Mouse (Mus musculus) kidney, postnatal 0 days (tissue): ENCODE measurements around the gene Wnt10b. TPM values are rescaled to one million over a fixed set of nuclear protein-coding genes. Genes with fewer than 3 reads are reported as not detected.
A peak's percentile ranks its signal among the peaks of the same experiment; 100 is the strongest.

ENCODE experiments used
- ATAC-seq: fragments of 200-750 bp; cut with Nextera tagmentation; replicated peaks from 2 replicates; pipeline ENCODE4 v1.8.0; 2017; ENCODE audit warnings: low read depth, moderate number of reproducible peaks, moderate TSS enrichment, moderate library complexity; ENCODE audit not compliant: low FRiP score
- DNase-seq: peaks from one replicate; pipeline ENCODE4 v3.0.0-alpha.2; 2016; ENCODE audit warnings: low spot score
- H3K27ac ChIP-seq: fragments of 300-500 bp; sonication (generic); 2 replicates; pipeline ENCODE4 v1.5.1; 2014; ENCODE audit warnings: mild to moderate bottlenecking
- H3K27me3 ChIP-seq: fragments of 300-500 bp; sonication (generic); 2 replicates; pipeline ENCODE4 v1.6.1; 2014; ENCODE audit warnings: low read length, mixed read lengths; ENCODE audit not compliant: insufficient read depth
- H3K36me3 ChIP-seq: fragments of 300-500 bp; sonication (generic); 2 replicates; pipeline ENCODE4 v1.6.1; 2014; ENCODE audit warnings: low read length, mixed read lengths; ENCODE audit not compliant: insufficient read depth
- H3K4me1 ChIP-seq: fragments of 300-500 bp; sonication (generic); replicated peaks from 2 replicates; pipeline ENCODE4 v1.6.1; 2014; ENCODE audit warnings: antibody characterized with exemption, low read length, mixed read lengths; ENCODE audit not compliant: insufficient read depth
- H3K4me2 ChIP-seq: fragments of 300-500 bp; sonication (generic); 2 replicates; pipeline ENCODE4 v1.6.1; 2014; ENCODE audit warnings: mild to moderate bottlenecking, low read length, moderate library complexity, mixed read lengths
- H3K4me3 ChIP-seq: fragments of 300-500 bp; sonication (generic); replicated peaks from 2 replicates; pipeline ENCODE4 v1.5.1; 2014; ENCODE audit warnings: low read depth, low read length
- H3K9ac ChIP-seq: fragments of 300-500 bp; sonication (generic); 2 replicates; pipeline ENCODE4 v1.6.1; 2014; ENCODE audit warnings: low read depth, low read length
- H3K9me3 ChIP-seq: fragments of 300-500 bp; sonication (generic); replicated peaks from 2 replicates; pipeline ENCODE4 v1.6.1; 2016; ENCODE audit warnings: low read length, inconsistent platforms, mixed read lengths
- CTCF ChIP-seq: IDR thresholded peaks from 2 replicates; pipeline ENCODE4 v1.5.1; 2016; ENCODE audit warnings: antibody characterized with exemption, low read depth, mild to moderate bottlenecking, moderate library complexity
- WGBS: fragments of 180-500 bp; shearing (Covaris S2); extraction: QIAGEN DNeasy Blood & Tissue Kit; methylation state at CpG from one replicate; pipeline ENCODE4 v1.1.7; 2014; 5-methylcytosine and 5-hydroxymethylcytosine counted together
- polyA plus RNA-seq: library from polyadenylated mRNA; unstranded; fragments of >200 nt; fragmentation: Nextera tagmentation; extraction: Ambion mirVana; gene quantifications from 2 replicates; pipeline ENCODE4 v1.2.1, GENCODE M21; 2015

Gene Wnt10b
- polyA plus RNA-seq, 1 experiment from 2014 or later, result not detected

DNA sequence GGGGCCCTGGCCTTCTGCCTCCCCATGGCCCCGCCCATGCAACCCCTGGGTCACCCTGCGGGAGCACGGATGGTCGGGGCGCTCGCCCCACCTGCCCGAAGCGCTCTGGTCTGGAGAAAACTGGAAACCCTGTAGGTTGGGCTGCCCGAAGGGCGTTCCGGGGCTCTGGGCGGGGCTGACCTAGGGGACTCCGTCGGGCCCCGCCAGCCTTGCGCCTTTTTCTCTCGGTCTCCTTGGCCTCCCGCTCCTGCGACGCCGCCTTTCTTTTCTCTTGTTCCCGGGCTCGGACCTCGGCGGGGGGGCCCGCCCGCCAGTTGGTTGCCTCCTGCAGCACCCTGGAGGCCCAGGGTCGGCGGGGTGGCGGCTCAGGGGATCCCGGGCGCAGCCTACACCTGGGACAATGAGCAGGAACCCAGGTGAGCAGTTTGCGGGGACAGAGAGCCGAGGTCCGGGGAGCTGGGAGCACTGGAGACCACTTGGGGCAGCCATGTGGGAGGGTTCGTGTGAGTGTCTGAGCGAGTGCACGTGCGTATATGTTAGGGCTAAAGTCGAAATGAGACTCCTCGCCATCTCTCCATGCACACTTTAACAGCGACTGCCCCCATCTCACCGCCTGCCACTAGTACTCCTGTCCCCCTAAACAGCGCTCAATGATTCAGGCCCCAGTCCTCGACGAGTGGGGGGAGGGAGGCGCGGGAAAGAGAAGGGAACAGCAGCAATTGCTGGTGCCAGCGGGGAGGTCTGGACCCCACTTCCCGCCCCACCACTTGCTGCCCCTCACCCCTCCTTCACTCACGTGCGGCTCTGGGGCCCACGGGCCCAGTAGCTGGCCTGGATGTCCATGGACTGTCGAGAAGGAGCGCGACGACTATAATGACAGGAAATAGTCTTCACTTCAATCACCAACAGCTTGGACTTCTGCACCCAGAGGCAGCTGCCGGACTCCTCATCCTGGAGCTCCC, 29.1 kb upstream of the Wnt10b start:
- 2% methylated on average over 58 of the region's 58 CpGs for WGBS
- Histone ChIP-seq H3K27me3 (peaks cover 70% of the 10 kb centered on the region), H3K4me1 (peaks cover 21% of the 10 kb centered on the region), H3K4me2 (peak overlapping the region; percentile 73), H3K9me3 (no peaks in the 10 kb centered on the region), H3K4me3 (peak overlapping the region; percentile 36), H3K9ac (0 out of 2 replicates have a peak overlapping the region, but pooled peaks have one; percentile 27), H3K36me3 (peaks cover 2% of the 10 kb centered on the region; the same call in 1 of the 2 replicates), H3K27ac (no peak overlapping the region)
- TF ChIP-seq CTCF, result no peak
- no peak for DNase-seq
- ATAC-seq, result peak; percentile 14; the same call in 1 of the 2 replicates

DNA sequence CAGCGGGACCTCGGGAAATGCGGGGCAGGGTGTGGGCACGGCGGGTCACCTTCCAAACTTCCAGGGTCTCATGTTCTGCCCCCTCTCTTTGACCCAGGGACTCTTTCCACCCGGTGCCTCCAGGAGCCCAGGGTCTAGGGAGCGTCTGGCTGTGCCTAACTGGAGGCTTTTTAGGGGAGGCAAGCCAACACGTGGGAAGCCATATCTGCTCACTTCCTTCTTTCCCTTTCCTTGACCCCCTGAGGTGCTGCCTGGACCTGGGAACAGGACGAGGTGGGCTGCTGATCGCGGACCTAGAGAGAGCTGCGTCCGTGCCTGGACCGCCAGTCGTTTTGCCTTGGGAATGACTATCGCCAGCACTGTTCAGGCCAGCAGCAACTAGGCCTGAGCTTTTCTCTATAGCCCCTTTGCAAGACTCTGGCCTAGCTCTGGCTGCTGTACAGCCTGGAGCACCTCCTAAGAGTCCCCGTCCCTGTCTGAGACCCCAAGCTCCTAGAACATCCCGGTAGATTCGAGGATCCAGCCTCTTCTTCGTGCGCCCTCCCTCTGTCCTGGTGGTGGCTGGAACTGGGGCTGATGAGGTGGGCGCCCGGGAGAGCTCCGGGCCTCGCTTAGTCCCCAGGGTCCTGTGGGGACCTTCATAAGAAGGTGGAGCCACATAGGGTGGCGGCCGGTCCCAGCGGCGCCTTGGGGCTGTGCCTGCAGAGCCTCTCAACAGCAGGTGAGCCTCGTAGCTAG, 28.3 kb upstream of the Wnt10b start:
- Histone ChIP-seq H3K4me2 (peak overlapping the region; percentile 73), H3K36me3 (peaks cover 2% of the 10 kb centered on the region; the same call in 1 of the 2 replicates), H3K9me3 (no peaks in the 10 kb centered on the region), H3K27me3 (peaks cover 77% of the 10 kb centered on the region), H3K4me1 (peaks cover 21% of the 10 kb centered on the region), H3K9ac (0 out of 2 replicates have a peak overlapping the region, but pooled peaks have one; percentile 3), H3K4me3 (peak overlapping the region; percentile 40), H3K27ac (no peak overlapping the region)
- DNase-seq (no peak), ATAC-seq (no peak)
- WGBS, result 15% methylated on average over 30 of the region's 30 CpGs
- TF ChIP-seq CTCF, result no peak

DNA sequence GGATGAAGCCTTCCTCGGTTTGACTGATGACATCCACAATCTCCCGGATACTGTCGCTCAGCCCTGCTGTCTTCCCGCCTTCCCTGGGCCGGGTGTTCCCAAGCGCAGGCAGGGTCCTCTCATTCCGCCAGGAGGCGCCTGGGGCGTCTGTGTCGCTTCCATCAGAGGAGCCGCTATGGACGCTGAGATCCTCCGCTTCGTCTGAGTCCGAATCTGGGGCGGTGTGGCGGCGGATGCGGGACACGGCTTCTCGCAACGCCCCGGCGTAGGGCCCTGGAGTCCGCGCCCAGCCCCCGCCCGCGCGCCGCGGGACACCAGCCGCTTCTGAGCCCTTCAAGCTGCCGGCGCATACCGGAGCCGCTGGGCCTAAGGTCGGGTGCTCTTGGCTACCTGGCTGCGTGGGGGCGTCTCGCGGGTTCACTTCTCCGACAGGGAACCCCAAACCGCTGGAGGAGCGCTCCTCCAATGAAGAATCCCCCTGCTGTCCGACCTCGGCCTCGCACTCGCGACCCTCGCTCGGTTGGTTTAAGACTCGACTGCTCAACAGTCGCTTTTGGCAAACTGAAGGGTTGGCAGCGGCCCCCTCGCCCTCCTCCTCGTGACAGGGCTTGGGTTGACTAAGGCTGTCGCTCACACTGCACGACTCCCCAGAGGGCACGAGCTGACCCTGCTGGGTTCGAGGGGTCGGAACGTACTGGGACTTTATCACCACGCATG, 27.5 kb upstream of the Wnt10b start:
- peaks cover 85% of the 10 kb centered on the region for H3K27me3 ChIP-seq
- 1% methylated on average over 64 of the region's 64 CpGs for WGBS
- peak; percentile 75 for TF ChIP-seq CTCF
- DNase-seq, result peak; percentile 83
- H3K4me1 ChIP-seq, result peaks cover 21% of the 10 kb centered on the region
- H3K36me3 ChIP-seq, result no peaks in the 10 kb centered on the region
- peak overlapping the region; percentile 73 for H3K4me2 ChIP-seq
- peak overlapping the region; percentile 46; the same call in 1 of the 2 replicates for H3K9ac ChIP-seq
- no peaks in the 10 kb centered on the region for H3K9me3 ChIP-seq
- ATAC-seq, result peak; percentile 26
- H3K27ac ChIP-seq, result no peak overlapping the region
- H3K4me3 ChIP-seq, result peak overlapping the region; percentile 40

DNA sequence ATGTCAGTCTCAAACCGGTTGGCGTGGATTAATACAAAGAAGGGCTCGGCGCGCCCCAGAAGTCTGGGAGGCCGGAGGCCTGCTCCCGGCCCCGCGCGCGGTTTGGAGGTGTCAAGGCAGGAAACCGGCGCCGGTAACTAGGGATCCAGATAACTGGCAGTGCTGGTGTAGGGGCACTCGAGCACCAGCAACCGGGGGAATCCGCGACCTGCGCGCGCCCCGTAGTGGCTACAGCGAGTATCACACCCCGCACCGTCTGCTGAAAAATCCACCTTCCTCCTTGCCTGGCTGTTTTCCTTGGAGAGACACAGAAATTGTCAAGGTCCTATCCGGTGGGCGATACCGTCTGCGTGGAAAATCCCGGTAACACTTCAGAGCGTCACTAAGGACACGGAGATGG, 26.1 kb upstream of the Wnt10b start:
- DNase-seq (peak; percentile 79), ATAC-seq (no peak)
- no peak overlapping the region for H3K9ac ChIP-seq
- no peak overlapping the region for H3K27ac ChIP-seq
- no peaks in the 10 kb centered on the region for H3K9me3 ChIP-seq
- no peaks in the 10 kb centered on the region for H3K36me3 ChIP-seq
- under 1% methylated on average over 32 of the region's 32 CpGs for WGBS
- peak overlapping the region; percentile 28; the same call in 1 of the 2 replicates for H3K4me2 ChIP-seq
- TF ChIP-seq CTCF, result peak; percentile 82
- H3K4me1 ChIP-seq, result peaks cover 21% of the 10 kb centered on the region
- H3K27me3 ChIP-seq, result peaks cover 89% of the 10 kb centered on the region
- no peak overlapping the region for H3K4me3 ChIP-seq

GRCm38 (mm10) chr15:98802926-98803325, 25.0 kb upstream of the Wnt10b start:
- 8% methylated on average over 8 of the region's 8 CpGs for WGBS
- Histone ChIP-seq H3K36me3 (no peaks in the 10 kb centered on the region), H3K9ac (no peak overlapping the region), H3K27ac (no peak overlapping the region), H3K4me3 (no peak overlapping the region), H3K4me1 (peaks cover 11% of the 10 kb centered on the region; the same call in 1 of the 2 replicates), H3K4me2 (no peak overlapping the region), H3K9me3 (no peaks in the 10 kb centered on the region), H3K27me3 (peaks cover 89% of the 10 kb centered on the region)
- TF ChIP-seq CTCF, result no peak
- no peak for DNase-seq
- no peak for ATAC-seq
